Mouse (Mus musculus) c-Kit-positive CD71-positive TER-119-negative erythroid progenitor cells, embryonic 14.5 days (primary cell): ENCODE data around the gene Myg1.
"Not testable (repeated sequence)": the region's sequence is repeated elsewhere in the genome, so short reads cannot be mapped to it uniquely, and the experiment has no call there.

Experiments used
- DNase-seq: peaks from one replicate; pipeline ENCODE4 v3.0.0-alpha.2; 2013; ENCODE audit warnings: low read depth

Gene Myg1

GRCm38 (mm10) chr15:102331610-102332015, at the start of gene Myg1:
Myg1 (plus strand) TSS chr15:102331709.
- peak; percentile 78 for DNase-seq

- DNase-seq = peak; percentile 34
Observed at GRCm38 (mm10) chr15:102282463-102283292, 48.8 kb upstream of the Myg1 start.

- DNase-seq = no peak
Observed at GRCm38 (mm10) chr15:102283648-102284047, 47.9 kb upstream of the Myg1 start.

- peak; percentile 54 for DNase-seq
Observed at GRCm38 (mm10) chr15:102287395-102287794, 44.1 kb upstream of the Myg1 start.

- peak; percentile 95 for DNase-seq
Observed at GRCm38 (mm10) chr15:102295633-102296367, 35.7 kb upstream of the Myg1 start, which contains the start of gene Espl1. Espl1 (plus strand) TSS chr15:102296266.

- no peak for DNase-seq
Observed at GRCm38 (mm10) chr15:102296368-102297006, 35.0 kb upstream of the Myg1 start.

GRCm38 (mm10) chr15:102302542-102302941, 29.0 kb upstream of the Myg1 start:
- no peak for DNase-seq

GRCm38 (mm10) chr15:102308717-102309116, 22.8 kb upstream of the Myg1 start:
- no peak for DNase-seq

- no peak for DNase-seq
Observed at GRCm38 (mm10) chr15:102310074-102310845, 21.2 kb upstream of the Myg1 start.

GRCm38 (mm10) chr15:102311489-102311888, 20.0 kb upstream of the Myg1 start:
- no peak for DNase-seq

- no peak for DNase-seq
Observed at GRCm38 (mm10) chr15:102315292-102315691, 16.2 kb upstream of the Myg1 start.

- no peak for DNase-seq
Observed at GRCm38 (mm10) chr15:102316263-102316662, 15.2 kb upstream of the Myg1 start.

- peak; percentile 37 for DNase-seq
Observed at GRCm38 (mm10) chr15:102324654-102325473, 6.6 kb upstream of the Myg1 start.

GRCm38 (mm10) chr15:102326022-102326576, 5.4 kb upstream of the Myg1 start, which contains the start of gene Pfdn5:
Pfdn5 (plus strand) TSS chr15:102326116.
- peak; percentile 78 for DNase-seq

- no peak for DNase-seq
Observed at GRCm38 (mm10) chr15:102326892-102327291, 4.6 kb upstream of the Myg1 start.

GRCm38 (mm10) chr15:102335254-102335653, 3.7 kb downstream of the Myg1 start:
- no peak for DNase-seq

GRCm38 (mm10) chr15:102335925-102336324, 4.4 kb downstream of the Myg1 start:
- not testable (repeated sequence) for DNase-seq

- DNase-seq = no peak
Observed at GRCm38 (mm10) chr15:102336946-102337345, 5.4 kb downstream of the Myg1 start.

- DNase-seq = no peak
Observed at GRCm38 (mm10) chr15:102339612-102340011, 8.1 kb downstream of the Myg1 start.

- DNase-seq = no peak
Observed at GRCm38 (mm10) chr15:102341580-102341979, 10.1 kb downstream of the Myg1 start.
